Mouse (Mus musculus): ENCODE results near the gene Scly. TPM values are rescaled to one million over a fixed set of nuclear protein-coding genes. Genes with fewer than 3 reads are reported as not detected.

The Scly gene
- polyA plus RNA-seq, 1 experiment from 2014 or later, result 9.0 TPM

GRCm38 (mm10) chr1:91259794-91260193 lies 38.3 kb upstream of the Scly start:
- H3K9ac ChIP-seq (replicated peaks; ENCODE audit: low read length), result no peak overlapping the region
- H3K9me3 ChIP-seq (ENCODE audit: control insufficient read depth, low read length), result no peaks in the 10 kb centered on the region
- H3K4me2 ChIP-seq (ENCODE audit: low read length), result no peak overlapping the region
- H3K27ac ChIP-seq (replicated peaks; ENCODE audit: low read depth, low read length), result no peak overlapping the region
- no peaks in the 10 kb centered on the region for H3K27me3 ChIP-seq (ENCODE audit: control insufficient read depth, insufficient read depth, low read length)
- ATAC-seq (ENCODE audit: low FRiP score, low TSS enrichment) (no peak), DNase-seq (no peak)
- no peaks in the 10 kb centered on the region for H3K4me1 ChIP-seq (ENCODE audit: control insufficient read depth, insufficient read depth, low read length)
- H3K36me3 ChIP-seq (ENCODE audit: control insufficient read depth, insufficient read depth, low read length), result peaks cover 4% of the 10 kb centered on the region; the same call in 1 of the 2 replicates
- 94% methylated on average over 5 of the region's 5 CpGs for WGBS
- H3K4me3 ChIP-seq (replicated peaks; ENCODE audit: low read depth, low read length), result no peak overlapping the region

DNA sequence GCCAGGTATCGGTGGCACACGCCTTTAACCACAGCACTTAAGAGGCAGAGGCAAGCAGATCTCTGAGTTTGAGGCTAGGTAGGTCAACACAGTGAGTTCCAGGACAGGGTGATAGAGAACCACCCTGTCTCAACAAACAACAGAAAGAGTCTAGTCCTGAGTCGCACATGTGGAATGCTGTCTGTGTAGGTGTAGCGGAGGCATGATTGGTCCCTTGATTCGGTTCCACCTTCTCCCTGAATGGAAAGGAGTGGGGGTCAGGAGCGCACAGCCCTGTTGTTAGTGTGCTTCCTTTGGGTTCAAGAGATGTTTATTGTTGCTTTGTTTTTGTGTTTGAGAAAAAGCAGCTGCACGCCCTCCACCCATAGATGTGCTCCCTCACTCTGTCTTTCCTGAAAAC lies 35.6 kb upstream of the Scly start:
- WGBS, result 96% methylated on average over 7 of the region's 7 CpGs
- Histone ChIP-seq H3K9me3 (ENCODE audit: control insufficient read depth, low read length) (no peaks in the 10 kb centered on the region), H3K4me2 (ENCODE audit: low read length) (no peak overlapping the region), H3K27me3 (ENCODE audit: control insufficient read depth, insufficient read depth, low read length) (no peaks in the 10 kb centered on the region), H3K9ac (replicated peaks; ENCODE audit: low read length) (no peak overlapping the region), H3K4me3 (replicated peaks; ENCODE audit: low read depth, low read length) (no peak overlapping the region), H3K27ac (replicated peaks; ENCODE audit: low read depth, low read length) (no peak overlapping the region), H3K36me3 (ENCODE audit: control insufficient read depth, insufficient read depth, low read length) (peaks cover 15% of the 10 kb centered on the region), H3K4me1 (ENCODE audit: control insufficient read depth, insufficient read depth, low read length) (no peaks in the 10 kb centered on the region)
- DNase-seq (no peak), ATAC-seq (ENCODE audit: low FRiP score, low TSS enrichment) (no peak)

DNA sequence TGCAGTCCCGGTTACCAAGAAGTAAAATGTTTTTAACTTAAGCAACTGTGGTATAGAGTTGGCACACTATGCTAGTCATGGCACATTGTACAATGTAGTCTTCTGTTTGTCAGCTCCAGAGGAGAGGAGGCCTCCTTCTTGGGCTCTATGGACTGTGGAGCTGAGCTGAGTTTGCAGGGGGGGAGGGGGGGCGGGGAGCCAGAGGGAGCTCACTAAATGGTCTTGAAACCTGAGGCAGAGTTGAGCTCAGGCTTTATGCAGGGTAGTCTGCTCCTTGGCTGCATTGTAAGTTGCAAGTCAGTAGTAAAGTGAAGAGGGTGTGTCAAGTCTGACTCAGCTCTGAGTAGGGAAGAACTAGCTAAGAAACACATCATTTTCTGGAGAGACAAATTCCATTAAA lies 25.9 kb upstream of the Scly start:
- Histone ChIP-seq H3K27me3 (ENCODE audit: control insufficient read depth, insufficient read depth, low read length) (no peaks in the 10 kb centered on the region), H3K27ac (replicated peaks; ENCODE audit: low read depth, low read length) (no peak overlapping the region), H3K4me3 (replicated peaks; ENCODE audit: low read depth, low read length) (no peak overlapping the region), H3K4me2 (ENCODE audit: low read length) (no peak overlapping the region), H3K4me1 (ENCODE audit: control insufficient read depth, insufficient read depth, low read length) (no peaks in the 10 kb centered on the region), H3K9me3 (ENCODE audit: control insufficient read depth, low read length) (no peaks in the 10 kb centered on the region), H3K9ac (replicated peaks; ENCODE audit: low read length) (no peak overlapping the region), H3K36me3 (ENCODE audit: control insufficient read depth, insufficient read depth, low read length) (peaks cover 25% of the 10 kb centered on the region)
- no peak for ATAC-seq (ENCODE audit: low FRiP score, low TSS enrichment)
- WGBS, result 93% methylated on average over 2 of the region's 2 CpGs
- DNase-seq, result no peak

DNA sequence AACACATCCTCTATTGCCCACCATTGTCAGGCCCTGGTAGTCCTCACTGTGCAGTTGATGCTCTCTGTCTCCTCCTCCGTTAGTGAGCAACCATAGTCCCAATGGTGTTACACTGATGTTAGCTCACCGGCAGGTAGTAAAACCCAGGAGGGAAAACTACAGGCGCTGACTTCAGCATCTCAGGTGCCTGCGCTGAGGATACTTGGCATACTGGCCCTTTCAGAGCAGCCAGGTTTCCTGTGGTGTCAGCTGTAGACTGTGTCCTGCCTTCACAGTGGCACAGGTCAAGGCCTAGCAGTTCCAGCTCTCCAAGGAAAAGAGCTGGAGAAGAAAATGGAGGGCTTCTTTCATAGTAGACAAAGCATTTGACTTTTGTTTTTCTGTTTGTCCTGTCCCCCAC lies 21.6 kb upstream of the Scly start:
- WGBS, result 96% methylated on average over 4 of the region's 4 CpGs
- Histone ChIP-seq H3K27ac (replicated peaks; ENCODE audit: low read depth, low read length) (no peak overlapping the region), H3K27me3 (ENCODE audit: control insufficient read depth, insufficient read depth, low read length) (no peaks in the 10 kb centered on the region), H3K36me3 (ENCODE audit: control insufficient read depth, insufficient read depth, low read length) (peaks cover 62% of the 10 kb centered on the region), H3K4me1 (ENCODE audit: control insufficient read depth, insufficient read depth, low read length) (no peaks in the 10 kb centered on the region), H3K9me3 (ENCODE audit: control insufficient read depth, low read length) (no peaks in the 10 kb centered on the region), H3K4me3 (replicated peaks; ENCODE audit: low read depth, low read length) (no peak overlapping the region), H3K4me2 (ENCODE audit: low read length) (no peak overlapping the region), H3K9ac (replicated peaks; ENCODE audit: low read length) (no peak overlapping the region)
- ATAC-seq (ENCODE audit: low FRiP score, low TSS enrichment) (no peak), DNase-seq (no peak)

- 96% methylated on average over 2 of the region's 2 CpGs for WGBS
- ATAC-seq (ENCODE audit: low FRiP score, low TSS enrichment), result no peak
- peaks cover 67% of the 10 kb centered on the region for H3K36me3 ChIP-seq (ENCODE audit: control insufficient read depth, insufficient read depth, low read length)
Observed at GRCm38 (mm10) chr1:91277480-91277879, 20.7 kb upstream of the Scly start.

DNA sequence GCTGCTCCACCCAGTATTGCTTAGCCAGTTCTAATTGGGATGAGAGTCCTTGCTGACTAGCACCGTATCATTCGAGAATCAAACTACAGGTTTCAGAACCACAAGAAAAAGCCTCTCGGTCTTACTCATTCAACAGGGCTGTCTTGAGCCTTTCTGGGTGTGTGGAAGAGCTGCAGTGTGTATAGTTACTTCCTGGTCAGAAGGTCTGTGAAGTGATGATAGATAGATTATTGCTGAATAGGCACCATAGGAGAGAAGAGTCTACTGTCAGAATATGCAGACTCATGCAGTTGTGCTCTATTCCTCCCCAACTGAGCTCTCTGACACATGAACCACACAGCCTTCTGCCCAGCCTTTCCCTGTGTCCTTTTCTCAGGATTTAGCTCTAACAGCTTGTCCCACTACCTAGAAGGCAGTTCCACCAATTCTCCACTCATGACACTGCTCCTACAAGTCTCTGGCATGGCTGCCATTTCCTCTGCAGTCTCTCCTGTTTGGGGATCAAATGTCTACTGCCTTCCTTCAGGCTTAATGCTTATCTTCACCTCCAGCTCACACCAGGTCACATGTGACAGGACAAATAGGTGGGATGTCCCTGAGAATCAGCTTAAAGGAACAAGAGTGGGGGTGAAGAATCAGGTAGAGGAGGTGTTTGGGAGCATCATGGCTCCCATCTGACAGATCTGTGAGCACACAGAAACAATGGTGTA lies 19.6 kb upstream of the Scly start:
- DNase-seq (no peak), ATAC-seq (ENCODE audit: low FRiP score, low TSS enrichment) (no peak)
- peaks cover 72% of the 10 kb centered on the region for H3K36me3 ChIP-seq (ENCODE audit: control insufficient read depth, insufficient read depth, low read length)
- no peaks in the 10 kb centered on the region for H3K27me3 ChIP-seq (ENCODE audit: control insufficient read depth, insufficient read depth, low read length)
- no peak overlapping the region for H3K4me2 ChIP-seq (ENCODE audit: low read length)
- no peak overlapping the region for H3K27ac ChIP-seq (replicated peaks; ENCODE audit: low read depth, low read length)
- H3K9ac ChIP-seq (replicated peaks; ENCODE audit: low read length), result no peak overlapping the region
- 97% methylated on average over 3 of the region's 3 CpGs for WGBS
- no peaks in the 10 kb centered on the region for H3K9me3 ChIP-seq (ENCODE audit: control insufficient read depth, low read length)
- H3K4me1 ChIP-seq (ENCODE audit: control insufficient read depth, insufficient read depth, low read length), result no peaks in the 10 kb centered on the region
- no peak overlapping the region for H3K4me3 ChIP-seq (replicated peaks; ENCODE audit: low read depth, low read length)

More at GRCm38 (mm10) chr1:91277480-91277879, 20.7 kb upstream of the Scly start:
- no peak overlapping the region for H3K9ac ChIP-seq (replicated peaks; ENCODE audit: low read length)
- no peak overlapping the region for H3K4me3 ChIP-seq (replicated peaks; ENCODE audit: low read depth, low read length)
- H3K27me3 ChIP-seq (ENCODE audit: control insufficient read depth, insufficient read depth, low read length), result no peaks in the 10 kb centered on the region
- H3K27ac ChIP-seq (replicated peaks; ENCODE audit: low read depth, low read length), result no peak overlapping the region
- H3K4me2 ChIP-seq (ENCODE audit: low read length), result no peak overlapping the region
- no peaks in the 10 kb centered on the region for H3K9me3 ChIP-seq (ENCODE audit: control insufficient read depth, low read length)
- no peak for DNase-seq
- H3K4me1 ChIP-seq (ENCODE audit: control insufficient read depth, insufficient read depth, low read length), result no peaks in the 10 kb centered on the region

DNA sequence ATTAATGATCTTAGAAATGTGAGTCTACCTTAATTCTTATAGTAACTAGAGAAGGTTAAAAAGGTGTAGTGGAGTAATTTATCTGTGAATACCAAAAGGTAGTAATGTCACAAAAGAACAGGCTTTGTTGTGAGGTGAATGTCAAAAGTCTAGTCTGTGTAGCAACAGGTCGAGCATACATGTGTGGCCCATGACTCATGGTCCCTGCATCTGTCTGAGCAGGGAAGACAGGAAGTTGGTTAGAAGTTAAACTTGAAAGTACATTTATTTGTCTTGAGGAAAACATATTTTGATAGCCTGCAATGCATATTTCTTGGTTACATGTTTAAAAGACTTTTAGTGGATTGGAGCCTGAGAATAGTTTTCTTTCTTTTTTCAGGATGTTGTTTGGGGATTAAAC lies 19.0 kb upstream of the Scly start:
- H3K27ac ChIP-seq (replicated peaks; ENCODE audit: low read depth, low read length), result no peak overlapping the region
- DNase-seq (no peak), ATAC-seq (ENCODE audit: low FRiP score, low TSS enrichment) (no peak)
- H3K4me2 ChIP-seq (ENCODE audit: low read length), result no peak overlapping the region
- H3K9ac ChIP-seq (replicated peaks; ENCODE audit: low read length), result no peak overlapping the region
- H3K27me3 ChIP-seq (ENCODE audit: control insufficient read depth, insufficient read depth, low read length), result no peaks in the 10 kb centered on the region
- H3K9me3 ChIP-seq (ENCODE audit: control insufficient read depth, low read length), result no peaks in the 10 kb centered on the region
- H3K36me3 ChIP-seq (ENCODE audit: control insufficient read depth, insufficient read depth, low read length), result peaks cover 71% of the 10 kb centered on the region
- 92% methylated on average over 1 of the region's 1 CpGs for WGBS
- H3K4me1 ChIP-seq (ENCODE audit: control insufficient read depth, insufficient read depth, low read length), result no peaks in the 10 kb centered on the region
- no peak overlapping the region for H3K4me3 ChIP-seq (replicated peaks; ENCODE audit: low read depth, low read length)

GRCm38 (mm10) chr1:91282582-91282981 lies 15.6 kb upstream of the Scly start:
- no peak for ATAC-seq (ENCODE audit: low FRiP score, low TSS enrichment)
- H3K9me3 ChIP-seq (ENCODE audit: control insufficient read depth, low read length), result no peaks in the 10 kb centered on the region
- no peak overlapping the region for H3K9ac ChIP-seq (replicated peaks; ENCODE audit: low read length)
- no peak overlapping the region for H3K27ac ChIP-seq (replicated peaks; ENCODE audit: low read depth, low read length)
- H3K4me1 ChIP-seq (ENCODE audit: control insufficient read depth, insufficient read depth, low read length), result no peaks in the 10 kb centered on the region
- no peaks in the 10 kb centered on the region for H3K27me3 ChIP-seq (ENCODE audit: control insufficient read depth, insufficient read depth, low read length)
- 95% methylated on average over 1 of the region's 1 CpGs for WGBS
- H3K4me2 ChIP-seq (ENCODE audit: low read length), result no peak overlapping the region
- no peak overlapping the region for H3K4me3 ChIP-seq (replicated peaks; ENCODE audit: low read depth, low read length)
- H3K36me3 ChIP-seq (ENCODE audit: control insufficient read depth, insufficient read depth, low read length), result peaks cover 75% of the 10 kb centered on the region
- DNase-seq, result no peak

GRCm38 (mm10) chr1:91289375-91289774 lies 8.8 kb upstream of the Scly start:
- no peak for DNase-seq
- ATAC-seq (ENCODE audit: low FRiP score, low TSS enrichment), result no peak
- no peak overlapping the region for H3K4me2 ChIP-seq (ENCODE audit: low read length)
- no peak overlapping the region for H3K27ac ChIP-seq (replicated peaks; ENCODE audit: low read depth, low read length)
- H3K9me3 ChIP-seq (ENCODE audit: control insufficient read depth, low read length), result no peaks in the 10 kb centered on the region
- WGBS, result 100% methylated on average over 1 of the region's 1 CpGs
- no peaks in the 10 kb centered on the region for H3K4me1 ChIP-seq (ENCODE audit: control insufficient read depth, insufficient read depth, low read length)
- H3K36me3 ChIP-seq (ENCODE audit: control insufficient read depth, insufficient read depth, low read length), result peaks cover 45% of the 10 kb centered on the region
- no peaks in the 10 kb centered on the region for H3K27me3 ChIP-seq (ENCODE audit: control insufficient read depth, insufficient read depth, low read length)
- H3K9ac ChIP-seq (replicated peaks; ENCODE audit: low read length), result no peak overlapping the region
- H3K4me3 ChIP-seq (replicated peaks; ENCODE audit: low read depth, low read length), result no peak overlapping the region

Data from midbrain, embryonic 14.5 days (tissue).